Mouse (Mus musculus) hindbrain, embryonic 10.5 days (tissue): ENCODE measurements around the gene Shisa9. TPM values are rescaled to one million over a fixed set of nuclear protein-coding genes. Genes with fewer than 3 reads are reported as not detected.

ENCODE experiments used
- DNase-seq: peaks from one replicate; pipeline ENCODE4 v3.0.0-alpha.2; 2017; ENCODE audit warnings: low spot score
- H3K27ac ChIP-seq: fragments of 300-500 bp; sonication (generic); 2 replicates; pipeline ENCODE4 v1.5.1; 2016; ENCODE audit warnings: mild to moderate bottlenecking, moderate library complexity
- H3K27me3 ChIP-seq: fragments of 300-500 bp; sonication (generic); 2 replicates; pipeline ENCODE4 v1.6.1; 2016; ENCODE audit warnings: mild to moderate bottlenecking; ENCODE audit not compliant: poor library complexity, insufficient read depth, severe bottlenecking
- H3K36me3 ChIP-seq: fragments of 300-500 bp; sonication (generic); 2 replicates; pipeline ENCODE4 v1.6.1; 2016; ENCODE audit warnings: mild to moderate bottlenecking, moderate library complexity
- H3K4me1 ChIP-seq: fragments of 300-500 bp; sonication (generic); replicated peaks from 2 replicates; pipeline ENCODE4 v1.6.1; 2016; ENCODE audit warnings: mild to moderate bottlenecking
- H3K4me3 ChIP-seq: fragments of 300-500 bp; sonication (generic); 2 replicates; pipeline ENCODE4 v1.5.1; 2016; ENCODE audit warnings: mild to moderate bottlenecking, moderate library complexity
- H3K9me3 ChIP-seq: fragments of 300-500 bp; sonication (generic); 2 replicates; pipeline ENCODE4 v1.6.1; 2016; ENCODE audit warnings: mild to moderate bottlenecking, moderate library complexity
- WGBS: fragments of 180-500 bp; shearing (Covaris S2); methylation state at CpG from one replicate; pipeline ENCODE4 v1.1.7; 2016; 5-methylcytosine and 5-hydroxymethylcytosine counted together
- polyA plus RNA-seq: library from polyadenylated mRNA; unstranded; fragments of >200 nt; fragmentation: Nextera tagmentation; extraction: Ambion mirVana; gene quantifications from 2 replicates; pipeline ENCODE4 v1.2.1, GENCODE M21; 2016

The Shisa9 gene
- polyA plus RNA-seq, 1 experiment from 2014 or later, result 1.1 TPM

- no peaks in the 10 kb centered on the region for H3K9me3 ChIP-seq
- no peaks in the 10 kb centered on the region for H3K36me3 ChIP-seq
- WGBS, result 83% methylated on average over 3 of the region's 3 CpGs
- H3K27ac ChIP-seq, result no peak overlapping the region
- no peaks in the 10 kb centered on the region for H3K27me3 ChIP-seq
- no peaks in the 10 kb centered on the region for H3K4me1 ChIP-seq
- H3K4me3 ChIP-seq, result no peak overlapping the region
- no peak for DNase-seq
Observed at GRCm38 (mm10) chr16:12307318-12307965, 323.5 kb downstream of the Shisa9 start.

GRCm38 (mm10) chr16:12309826-12310225 lies 325.9 kb downstream of the Shisa9 start:
- Histone ChIP-seq H3K9me3 (no peaks in the 10 kb centered on the region), H3K36me3 (no peaks in the 10 kb centered on the region), H3K4me3 (no peak overlapping the region), H3K27me3 (no peaks in the 10 kb centered on the region), H3K4me1 (no peaks in the 10 kb centered on the region), H3K27ac (no peak overlapping the region)
- no peak for DNase-seq

- DNase-seq, result no peak
Observed at GRCm38 (mm10) chr16:12315627-12316026, 331.7 kb downstream of the Shisa9 start.

More at GRCm38 (mm10) chr16:12315627-12316026, 331.7 kb downstream of the Shisa9 start:
- Histone ChIP-seq H3K36me3 (no peaks in the 10 kb centered on the region), H3K4me1 (no peaks in the 10 kb centered on the region), H3K4me3 (no peak overlapping the region), H3K27ac (no peak overlapping the region), H3K27me3 (no peaks in the 10 kb centered on the region), H3K9me3 (0 out of 2 replicates have a peak, but pooled peaks cover 2% of the 10 kb centered on the region)

Other genes with a start within 250 kb of the Shisa9 start
- gene Cpped1, start 74.7 kb upstream of the Shisa9 start, polyA plus RNA-seq, result 12.9 and 14.3 TPM in 2 replicates